In genomic region chr12:46635125-46635772, GRCm38 (mm10) we compare ENCODE assay signal across 8 mouse cellular contexts.
A peak's percentile ranks its signal among the peaks of the same experiment; 100 is the strongest.
DNase-seq lines count a peak whose midpoint lies in the region; ATAC-seq lines count a peak whose summit lies in the region.

No protein-coding gene starts in this region.

- no peak overlapping the region for H3K9ac ChIP-seq in heart, embryonic 13.5 days
- H3K9ac ChIP-seq in forebrain, embryonic 11.5 days (ENCODE audit: low read length), result no peak overlapping the region
- no peak overlapping the region for H3K9ac ChIP-seq in midbrain, embryonic 16.5 days (ENCODE audit: low read depth, low read length)

- no peaks in the 10 kb centered on the region for H3K27me3 ChIP-seq in heart, embryonic 13.5 days (replicated peaks)
- peaks cover 11% of the 10 kb centered on the region; the same call in 1 of the 2 replicates for H3K27me3 ChIP-seq in forebrain, embryonic 11.5 days (ENCODE audit: control insufficient read depth, insufficient read depth, low read length)
- H3K27me3 ChIP-seq in midbrain, embryonic 16.5 days (ENCODE audit: control insufficient read depth, insufficient read depth, low read depth, low read length), result no peaks in the 10 kb centered on the region

- no peaks in the 10 kb centered on the region for H3K36me3 ChIP-seq in heart, embryonic 13.5 days
- no peaks in the 10 kb centered on the region for H3K36me3 ChIP-seq in forebrain, embryonic 11.5 days (ENCODE audit: control insufficient read depth, insufficient read depth, low read length)
- H3K36me3 ChIP-seq in midbrain, embryonic 16.5 days (ENCODE audit: control insufficient read depth, insufficient read depth, low read length), result no peaks in the 10 kb centered on the region

- H3K4me2 ChIP-seq in heart, embryonic 13.5 days, result peak overlapping the region; percentile 21
- no peak overlapping the region for H3K4me2 ChIP-seq in forebrain, embryonic 11.5 days (ENCODE audit: low read depth, low read length, severe bottlenecking)
- H3K4me2 ChIP-seq in midbrain, embryonic 16.5 days (ENCODE audit: low read length), result no peak overlapping the region

- no peak for ATAC-seq in heart, embryonic 13.5 days (ENCODE audit: extremely low read depth, insufficient number of reproducible peaks, low FRiP score, low TSS enrichment)
- peak; percentile 91 for ATAC-seq in forebrain, embryonic 11.5 days (replicated peaks; ENCODE audit: low FRiP score)
- ATAC-seq in midbrain, embryonic 16.5 days, result peak; percentile 90

- intact Hi-C loops in heart, postnatal 36 days (cut with DNase I), result no loop called here

- no peak overlapping the region for H3K27ac ChIP-seq in heart, embryonic 13.5 days (replicated peaks)
- H3K27ac ChIP-seq in forebrain, embryonic 11.5 days (ENCODE audit: low read depth, low read length), result no peak overlapping the region
- H3K27ac ChIP-seq in midbrain, embryonic 16.5 days (ENCODE audit: low read length), result peak overlapping the region; percentile 60

- peaks cover 16% of the 10 kb centered on the region for H3K4me1 ChIP-seq in heart, embryonic 13.5 days
- H3K4me1 ChIP-seq in forebrain, embryonic 11.5 days (replicated peaks; ENCODE audit: control insufficient read depth, insufficient read depth, low read length), result peaks cover 6% of the 10 kb centered on the region; the same call in 1 of the 2 replicates
- H3K4me1 ChIP-seq in midbrain, embryonic 16.5 days (ENCODE audit: control insufficient read depth, insufficient read depth, low read length), result 0 out of 2 replicates have a peak, but pooled peaks cover 8% of the 10 kb centered on the region

- no peak overlapping the region for H3K4me3 ChIP-seq in heart, embryonic 13.5 days
- no peak overlapping the region for H3K4me3 ChIP-seq in forebrain, embryonic 11.5 days (ENCODE audit: low read depth, low read length)
- H3K4me3 ChIP-seq in midbrain, embryonic 16.5 days (ENCODE audit: low read depth, low read length), result no peak overlapping the region

- WGBS in heart, embryonic 13.5 days, result 18% methylated on average over 6 of the region's 6 CpGs
- WGBS in forebrain, embryonic 11.5 days, result 10% methylated on average over 6 of the region's 6 CpGs
- WGBS in midbrain, embryonic 16.5 days, result 7% methylated on average over 6 of the region's 6 CpGs

- no peak for DNase-seq in heart, postnatal 36 days
- peak; percentile 82 for DNase-seq in brain, adult 2 months (ENCODE audit: low read depth, low spot score)
- DNase-seq in forebrain, embryonic 11.5 days (ENCODE audit: low spot score), result peak; percentile 77
- DNase-seq in kidney, adult 9 months, result peak; percentile 38
- DNase-seq in urinary bladder, postnatal 4 days (ENCODE audit: low spot score in 2 of 2), result no peak
- no peak for DNase-seq in thymus, adult 18-20 months

- no peaks in the 10 kb centered on the region for H3K9me3 ChIP-seq in heart, embryonic 13.5 days
- H3K9me3 ChIP-seq in forebrain, embryonic 11.5 days (ENCODE audit: control insufficient read depth, low read length), result no peaks in the 10 kb centered on the region
- no peaks in the 10 kb centered on the region for H3K9me3 ChIP-seq in midbrain, embryonic 16.5 days (replicated peaks; ENCODE audit: control insufficient read depth, low read length, poor library complexity, severe bottlenecking)

Comparison
In these comparisons a context has a peak if more than half of its experiments do, and no peak if none do; other contexts are left out.
1. DNase-seq: peak in brain, adult 2 months (single experiment), forebrain, embryonic 11.5 days (single experiment) and kidney, adult 9 months (single experiment); none in heart, postnatal 36 days (0 of 2), urinary bladder, postnatal 4 days (0 of 2) and thymus, adult 18-20 months (0 of 2).